ENCODE assay signal across 13 mouse cellular contexts in genomic region chr7:36157270-36157945, GRCm38 (mm10).
DNase-seq lines count a peak whose midpoint lies in the region; ATAC-seq and TF ChIP-seq lines count a peak whose summit lies in the region.
"Had no signal": no experiment of that assay in that cellular context is flagged by ENCODE, and none has a peak within 500 bp of the region (broad histone marks: within the 10 kb centered on the region; RNA-seq: fewer than 3 reads in every experiment).

No protein-coding gene starts in this region.

- TF ChIP-seq POLR2A in brain, embryonic 14.5 days (IDR thresholded peaks at IDR 0.05; ENCODE audit: borderline replicate concordance, extremely low read depth, insufficient read depth, insufficient read length, poor library complexity, severe bottlenecking), result no peak

- H3K27me3 ChIP-seq in hindbrain, embryonic 10.5 days (ENCODE audit: insufficient read depth, poor library complexity, severe bottlenecking), result no peaks in the 10 kb centered on the region
- no peaks in the 10 kb centered on the region for H3K27me3 ChIP-seq in hindbrain, embryonic 11.5 days (ENCODE audit: control insufficient read depth, insufficient read depth, low read length)
- H3K27me3 ChIP-seq in kidney, embryonic 14.5 days (ENCODE audit: control insufficient read depth, insufficient read depth, low read length), result no peaks in the 10 kb centered on the region
- H3K27me3 ChIP-seq in neural tube, embryonic 14.5 days (ENCODE audit: control insufficient read depth, insufficient read depth, low read length), result no peaks in the 10 kb centered on the region
- H3K27me3 ChIP-seq: heart, embryonic 13.5 days had no signal

- no peaks in the 10 kb centered on the region for H3K9me3 ChIP-seq in hindbrain, embryonic 10.5 days
- no peaks in the 10 kb centered on the region for H3K9me3 ChIP-seq in hindbrain, embryonic 11.5 days (ENCODE audit: control insufficient read depth, low read length)
- H3K9me3 ChIP-seq in kidney, embryonic 14.5 days (ENCODE audit: control insufficient read depth, low read length), result no peaks in the 10 kb centered on the region
- H3K9me3 ChIP-seq in neural tube, embryonic 14.5 days (ENCODE audit: control insufficient read depth, low read length), result no peaks in the 10 kb centered on the region
- H3K9me3 ChIP-seq: heart, embryonic 13.5 days had no signal

- DNase-seq in hindbrain, embryonic 10.5 days (ENCODE audit: low spot score), result peak; percentile 8
- DNase-seq in hindbrain, embryonic 11.5 days (ENCODE audit: low spot score), result no peak
- DNase-seq in brain, embryonic 14.5 days (ENCODE audit: low read depth), result peak; percentile 52
- DNase-seq in layer of hippocampus, adult 2 months (ENCODE audit: low spot score in 2 of 2), result no peak
- no peak for DNase-seq in gastrocnemius, postnatal 36 days
- DNase-seq: layer of hippocampus, postnatal 36 days; lung, adult 2 months; spleen, adult 18-20 months had no signal

- H3K27ac ChIP-seq in hindbrain, embryonic 10.5 days, result no peak overlapping the region
- H3K27ac ChIP-seq in hindbrain, embryonic 11.5 days (ENCODE audit: low read depth, low read length), result no peak overlapping the region
- peak overlapping the region; percentile 52; the same call in 1 of the 2 replicates for H3K27ac ChIP-seq in kidney, embryonic 14.5 days (ENCODE audit: low read depth, low read length)
- peak overlapping the region; percentile 57 for H3K27ac ChIP-seq in neural tube, embryonic 14.5 days (ENCODE audit: low read depth, low read length)
- H3K27ac ChIP-seq in layer of hippocampus, adult 2 months, result no peak overlapping the region
- H3K27ac ChIP-seq: heart, embryonic 13.5 days had no signal

- no peak for ATAC-seq in hindbrain, embryonic 11.5 days (ENCODE audit: low FRiP score)
- peak; percentile 66 for ATAC-seq in kidney, embryonic 14.5 days (ENCODE audit: low FRiP score, low TSS enrichment)
- peak; percentile 67 for ATAC-seq in neural tube, embryonic 14.5 days (ENCODE audit: low read depth)
- ATAC-seq: inflammation-experienced regulatory T-cells, adult 6 months had no signal

- intact Hi-C loops in gastrocnemius, postnatal 36 days (cut with DNase I), result no loop called here

- no peak for TF ChIP-seq CTCF in brain, embryonic 14.5 days (IDR thresholded peaks at IDR 0.05; ENCODE audit: borderline replicate concordance, extremely low read depth, insufficient read depth, insufficient read length)
- no peak for TF ChIP-seq CTCF in layer of hippocampus, adult 2 months (conservative IDR thresholded peaks at IDR 0.05)

- no peaks in the 10 kb centered on the region for H3K36me3 ChIP-seq in hindbrain, embryonic 10.5 days
- H3K36me3 ChIP-seq in hindbrain, embryonic 11.5 days (ENCODE audit: control insufficient read depth, insufficient read depth, low read length), result no peaks in the 10 kb centered on the region
- H3K36me3 ChIP-seq in kidney, embryonic 14.5 days (ENCODE audit: control insufficient read depth, insufficient read depth, low read length), result no peaks in the 10 kb centered on the region
- no peaks in the 10 kb centered on the region for H3K36me3 ChIP-seq in neural tube, embryonic 14.5 days (ENCODE audit: control insufficient read depth, insufficient read depth, low read length)
- H3K36me3 ChIP-seq: heart, embryonic 13.5 days had no signal

- H3K4me1 ChIP-seq in hindbrain, embryonic 10.5 days (replicated peaks), result peaks cover 10% of the 10 kb centered on the region
- H3K4me1 ChIP-seq in hindbrain, embryonic 11.5 days (replicated peaks; ENCODE audit: control insufficient read depth, insufficient read depth, low read length), result no peaks in the 10 kb centered on the region
- H3K4me1 ChIP-seq in kidney, embryonic 14.5 days (ENCODE audit: control insufficient read depth, insufficient read depth, low read length), result peaks cover 17% of the 10 kb centered on the region
- peaks cover 13% of the 10 kb centered on the region for H3K4me1 ChIP-seq in neural tube, embryonic 14.5 days (ENCODE audit: control insufficient read depth, insufficient read depth, low read length)
- H3K4me1 ChIP-seq: heart, embryonic 13.5 days had no signal

- no peak overlapping the region for H3K4me2 ChIP-seq in hindbrain, embryonic 11.5 days (replicated peaks; ENCODE audit: low read depth, low read length)
- H3K4me2 ChIP-seq in kidney, embryonic 14.5 days (replicated peaks; ENCODE audit: low read depth, low read length), result peak overlapping the region; percentile 6; the same call in 1 of the 2 replicates
- no peak overlapping the region; the same call in 1 of the 2 replicates for H3K4me2 ChIP-seq in neural tube, embryonic 14.5 days (ENCODE audit: low read depth, low read length)
- H3K4me2 ChIP-seq: heart, embryonic 13.5 days had no signal

- WGBS in hindbrain, embryonic 10.5 days, result 64% methylated on average over 22 of the region's 22 CpGs
- 57% methylated on average over 22 of the region's 22 CpGs for WGBS in hindbrain, embryonic 11.5 days
- 17% methylated on average over 22 of the region's 22 CpGs for WGBS in kidney, embryonic 14.5 days
- 37% methylated on average over 22 of the region's 22 CpGs for WGBS in neural tube, embryonic 14.5 days

- no peak overlapping the region for H3K9ac ChIP-seq in hindbrain, embryonic 11.5 days (ENCODE audit: low read depth, low read length)
- no peak overlapping the region for H3K9ac ChIP-seq in kidney, embryonic 14.5 days (ENCODE audit: low read depth, low read length)
- no peak overlapping the region for H3K9ac ChIP-seq in neural tube, embryonic 14.5 days (replicated peaks; ENCODE audit: low read depth, low read length)
- H3K9ac ChIP-seq: heart, embryonic 13.5 days had no signal

- no peak overlapping the region for H3K4me3 ChIP-seq in hindbrain, embryonic 10.5 days
- no peak overlapping the region for H3K4me3 ChIP-seq in hindbrain, embryonic 11.5 days (ENCODE audit: low read depth, low read length)
- no peak overlapping the region for H3K4me3 ChIP-seq in kidney, embryonic 14.5 days (ENCODE audit: low read length)
- no peak overlapping the region for H3K4me3 ChIP-seq in neural tube, embryonic 14.5 days (ENCODE audit: low read depth, low read length)
- H3K4me3 ChIP-seq in layer of hippocampus, adult 2 months, result no peak overlapping the region
- H3K4me3 ChIP-seq: erythroblast, embryonic 14.5 days; heart, embryonic 13.5 days had no signal

Comparison
In these comparisons a context has a peak if more than half of its experiments do, and no peak if none do; other contexts are left out.
1. DNase-seq: peak in hindbrain, embryonic 10.5 days (single experiment) and brain, embryonic 14.5 days (single experiment); none in hindbrain, embryonic 11.5 days (single experiment), layer of hippocampus, adult 2 months (0 of 2) and gastrocnemius, postnatal 36 days (0 of 2).
2. H3K27ac ChIP-seq: peak in kidney, embryonic 14.5 days (single experiment) and neural tube, embryonic 14.5 days (single experiment); none in hindbrain, embryonic 10.5 days (single experiment), hindbrain, embryonic 11.5 days (single experiment) and layer of hippocampus, adult 2 months (single experiment).